Mouse (Mus musculus): ENCODE results near the gene Runx3. TPM values are rescaled to one million over a fixed set of nuclear protein-coding genes. Genes with fewer than 3 reads are reported as not detected.

Gene Runx3
- polyA plus RNA-seq, 1 experiment from 2014 or later: not detected

DNA sequence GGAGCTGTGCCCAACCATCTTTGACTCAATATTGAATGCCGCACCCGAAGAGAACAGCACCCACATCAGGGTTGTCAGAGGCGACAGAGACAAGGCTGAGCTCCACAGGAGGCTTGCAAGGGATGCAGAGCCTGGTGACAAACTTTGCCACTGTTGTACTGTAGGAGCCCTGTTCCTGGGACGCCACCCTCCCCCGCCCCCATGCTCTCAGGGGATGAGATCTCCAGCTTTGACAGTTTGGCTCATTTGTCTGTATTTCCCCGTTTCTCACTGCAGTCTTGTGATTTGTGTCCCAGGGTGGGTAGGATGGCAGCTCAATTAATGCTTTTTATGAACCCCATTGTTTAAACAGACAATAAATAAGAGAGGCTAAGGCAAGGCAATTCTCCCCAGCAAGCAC is 14.9 kb downstream of the Runx3 start:
- H3K4me3 ChIP-seq (ENCODE audit: low read length): no peak overlapping the region
- H3K27me3 ChIP-seq (replicated peaks; ENCODE audit: control insufficient read depth, insufficient read depth, low read length): peaks cover 19% of the 10 kb centered on the region
- WGBS: 66% methylated on average over 6 of the region's 6 CpGs
- H3K4me1 ChIP-seq (ENCODE audit: control insufficient read depth, insufficient read depth, low read depth, low read length): no peaks in the 10 kb centered on the region
- no peak overlapping the region for H3K27ac ChIP-seq (ENCODE audit: low read depth, low read length)
- no peak overlapping the region for H3K4me2 ChIP-seq (ENCODE audit: low read length)
- no peak for ATAC-seq
- no peaks in the 10 kb centered on the region for H3K9me3 ChIP-seq (ENCODE audit: control insufficient read depth, low read length)
- no peak overlapping the region for H3K9ac ChIP-seq (ENCODE audit: low read depth, low read length)
- H3K36me3 ChIP-seq (ENCODE audit: control insufficient read depth, insufficient read depth, low read length): no peaks in the 10 kb centered on the region

DNA sequence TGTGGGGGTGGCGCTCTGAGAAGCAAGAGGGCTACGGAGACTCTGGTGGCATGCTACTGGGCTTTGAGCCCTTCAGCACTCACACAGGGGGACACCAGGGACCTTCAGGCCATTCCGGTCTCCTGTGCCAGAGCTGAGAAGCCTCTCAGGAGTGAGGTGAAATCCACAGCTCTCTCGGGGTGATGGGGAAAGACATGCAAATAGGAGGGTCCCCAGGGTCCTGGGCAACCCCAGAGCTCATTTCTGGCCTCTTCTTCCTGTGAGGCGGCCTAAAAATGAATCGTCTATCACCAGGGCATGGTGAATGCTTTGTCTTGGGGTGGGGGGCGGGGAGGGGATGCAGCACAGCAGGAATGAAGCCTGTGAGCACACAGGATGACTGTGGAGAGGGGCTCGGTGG is 15.8 kb downstream of the Runx3 start:
- Histone ChIP-seq H3K36me3 (ENCODE audit: control insufficient read depth, insufficient read depth, low read length) (no peaks in the 10 kb centered on the region), H3K27ac (ENCODE audit: low read depth, low read length) (no peak overlapping the region), H3K9me3 (ENCODE audit: control insufficient read depth, low read length) (no peaks in the 10 kb centered on the region), H3K4me2 (ENCODE audit: low read length) (no peak overlapping the region), H3K4me3 (ENCODE audit: low read length) (no peak overlapping the region), H3K27me3 (replicated peaks; ENCODE audit: control insufficient read depth, insufficient read depth, low read length) (peaks cover 27% of the 10 kb centered on the region), H3K4me1 (ENCODE audit: control insufficient read depth, insufficient read depth, low read depth, low read length) (0 out of 2 replicates have a peak, but pooled peaks cover 3% of the 10 kb centered on the region), H3K9ac (ENCODE audit: low read depth, low read length) (no peak overlapping the region)
- ATAC-seq: no peak
- WGBS: 56% methylated on average over 8 of the region's 8 CpGs

DNA sequence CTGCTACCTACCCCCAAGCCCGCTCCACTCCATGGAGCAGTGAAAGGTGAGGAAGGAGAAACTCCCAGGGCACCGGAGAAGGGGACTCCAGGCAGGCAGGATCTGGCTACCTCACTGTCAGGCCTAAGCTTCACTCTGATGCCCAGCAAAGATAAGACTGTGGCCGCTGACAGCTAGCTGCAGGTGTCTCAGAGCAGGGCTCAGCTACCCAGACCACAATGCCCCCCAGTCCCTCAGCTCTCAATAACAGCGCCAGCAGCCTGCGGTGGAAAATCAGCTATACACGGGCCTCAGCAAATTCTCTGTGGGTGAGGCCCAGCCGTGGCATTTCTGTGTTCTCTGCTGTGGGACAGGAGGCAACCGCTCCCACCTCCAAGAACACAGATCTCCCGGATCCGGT is 16.2 kb downstream of the Runx3 start:
- Histone ChIP-seq H3K27ac (ENCODE audit: low read depth, low read length) (no peak overlapping the region), H3K4me3 (ENCODE audit: low read length) (no peak overlapping the region), H3K9me3 (ENCODE audit: control insufficient read depth, low read length) (no peaks in the 10 kb centered on the region), H3K27me3 (replicated peaks; ENCODE audit: control insufficient read depth, insufficient read depth, low read length) (peaks cover 31% of the 10 kb centered on the region), H3K36me3 (ENCODE audit: control insufficient read depth, insufficient read depth, low read length) (no peaks in the 10 kb centered on the region), H3K9ac (ENCODE audit: low read depth, low read length) (no peak overlapping the region), H3K4me1 (ENCODE audit: control insufficient read depth, insufficient read depth, low read depth, low read length) (0 out of 2 replicates have a peak, but pooled peaks cover 3% of the 10 kb centered on the region), H3K4me2 (ENCODE audit: low read length) (no peak overlapping the region)
- ATAC-seq: no peak
- WGBS: 56% methylated on average over 10 of the region's 10 CpGs

DNA sequence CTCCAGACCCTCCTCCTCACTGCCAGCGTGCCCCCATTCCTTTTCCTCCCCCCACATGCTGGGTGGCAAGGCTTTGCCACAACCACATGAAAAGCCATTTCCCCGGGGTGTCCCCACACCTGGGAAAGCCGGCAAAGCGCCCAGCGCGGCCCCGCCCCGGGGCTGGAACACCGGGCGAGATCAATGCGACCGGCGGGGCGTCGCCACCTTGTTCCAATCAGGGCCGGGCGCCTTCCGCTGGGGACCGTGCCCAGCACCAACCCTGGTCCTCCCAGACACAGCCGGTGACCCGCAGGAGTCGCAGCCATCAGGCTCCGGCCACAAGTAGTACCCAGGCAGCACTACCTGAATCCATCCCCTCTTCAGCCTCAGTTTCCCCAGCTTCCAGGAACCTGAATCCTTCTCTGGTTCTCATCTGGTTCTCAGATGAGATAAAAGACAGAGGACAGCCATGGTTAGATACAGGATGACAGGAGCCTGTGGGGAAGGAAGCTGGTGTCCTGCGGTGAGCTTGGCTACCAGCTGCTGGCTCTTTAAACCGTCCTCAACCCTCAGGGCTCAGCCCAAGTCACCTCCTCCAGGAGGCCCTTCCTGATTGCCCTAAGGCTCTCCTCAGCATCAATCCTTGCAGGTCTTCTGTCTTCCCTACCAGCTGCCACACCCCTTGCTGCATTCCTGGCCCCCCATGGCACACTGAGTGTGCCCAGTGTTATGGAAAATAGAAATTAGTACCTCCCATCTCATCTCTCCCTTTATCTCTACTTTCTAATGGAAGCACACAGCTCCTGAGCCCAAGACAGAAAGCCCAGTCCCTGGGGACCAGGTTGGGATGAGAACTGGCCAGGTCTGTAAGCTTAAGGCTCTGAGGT is 20.4 kb downstream of the Runx3 start:
- 0 out of 2 replicates have a peak, but pooled peaks cover 3% of the 10 kb centered on the region for H3K4me1 ChIP-seq (ENCODE audit: control insufficient read depth, insufficient read depth, low read depth, low read length)
- no peaks in the 10 kb centered on the region for H3K9me3 ChIP-seq (ENCODE audit: control insufficient read depth, low read length)
- H3K9ac ChIP-seq (ENCODE audit: low read depth, low read length): no peak overlapping the region
- H3K27me3 ChIP-seq (replicated peaks; ENCODE audit: control insufficient read depth, insufficient read depth, low read length): peaks cover 49% of the 10 kb centered on the region
- no peak overlapping the region for H3K27ac ChIP-seq (ENCODE audit: low read depth, low read length)
- no peak overlapping the region for H3K4me3 ChIP-seq (ENCODE audit: low read length)
- H3K36me3 ChIP-seq (ENCODE audit: control insufficient read depth, insufficient read depth, low read length): no peaks in the 10 kb centered on the region
- H3K4me2 ChIP-seq (ENCODE audit: low read length): 0 out of 2 replicates have a peak overlapping the region, but pooled peaks have one; percentile 7
- no peak for ATAC-seq
- 1% methylated on average over 22 of the region's 25 CpGs for WGBS

DNA sequence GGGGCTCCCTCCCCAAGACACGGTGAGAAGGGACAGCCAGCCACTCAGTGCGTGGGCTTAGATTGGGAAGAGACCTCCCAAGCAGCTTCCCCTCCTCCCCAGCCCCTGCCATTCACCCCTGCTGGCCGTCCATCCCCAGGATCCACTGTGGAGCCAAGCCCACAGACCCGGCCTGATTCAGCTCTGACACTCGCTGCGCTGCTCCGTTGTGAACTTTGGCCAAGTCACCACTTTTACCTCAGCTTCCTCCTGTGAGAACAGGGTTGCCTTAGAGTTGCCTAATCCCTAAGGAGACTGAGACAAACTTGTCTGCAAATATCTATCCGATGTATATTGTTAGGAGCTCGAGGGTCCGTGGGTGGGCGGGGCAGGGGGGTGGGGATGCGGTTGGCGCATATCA is 21.3 kb downstream of the Runx3 start:
- Histone ChIP-seq H3K4me3 (ENCODE audit: low read length) (no peak overlapping the region), H3K4me2 (ENCODE audit: low read length) (no peak overlapping the region), H3K27ac (ENCODE audit: low read depth, low read length) (no peak overlapping the region), H3K9ac (ENCODE audit: low read depth, low read length) (no peak overlapping the region), H3K27me3 (replicated peaks; ENCODE audit: control insufficient read depth, insufficient read depth, low read length) (peaks cover 56% of the 10 kb centered on the region), H3K36me3 (ENCODE audit: control insufficient read depth, insufficient read depth, low read length) (no peaks in the 10 kb centered on the region), H3K4me1 (ENCODE audit: control insufficient read depth, insufficient read depth, low read depth, low read length) (peaks cover 3% of the 10 kb centered on the region; the same call in 1 of the 2 replicates), H3K9me3 (ENCODE audit: control insufficient read depth, low read length) (no peaks in the 10 kb centered on the region)
- 9% methylated on average over 13 of the region's 13 CpGs for WGBS
- no peak for ATAC-seq

DNA sequence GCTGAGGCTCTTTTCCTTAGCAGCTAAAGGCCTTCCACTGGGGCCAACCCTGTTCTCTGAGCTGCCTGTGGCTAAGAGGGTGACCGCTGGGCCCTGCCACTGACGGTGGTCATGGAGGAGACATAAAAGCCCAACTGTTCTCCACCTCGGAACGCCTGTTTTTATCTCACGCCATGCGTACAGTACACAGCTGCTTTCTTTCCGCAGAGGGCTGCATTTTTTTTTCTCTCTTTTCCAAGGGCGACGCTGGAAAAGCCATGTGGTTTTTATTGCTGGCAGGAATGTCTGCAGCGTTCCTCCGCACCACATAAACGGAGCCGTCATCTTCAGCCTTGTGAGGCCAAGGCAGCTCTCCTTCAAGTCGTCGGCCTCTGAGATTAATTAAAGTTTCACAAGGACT is 26.3 kb downstream of the Runx3 start:
- Histone ChIP-seq H3K4me1 (ENCODE audit: control insufficient read depth, insufficient read depth, low read depth, low read length) (no peaks in the 10 kb centered on the region; the same call in 1 of the 2 replicates), H3K9ac (ENCODE audit: low read depth, low read length) (no peak overlapping the region), H3K27me3 (replicated peaks; ENCODE audit: control insufficient read depth, insufficient read depth, low read length) (peaks cover 65% of the 10 kb centered on the region), H3K27ac (ENCODE audit: low read depth, low read length) (no peak overlapping the region), H3K9me3 (ENCODE audit: control insufficient read depth, low read length) (no peaks in the 10 kb centered on the region), H3K36me3 (ENCODE audit: control insufficient read depth, insufficient read depth, low read length) (no peaks in the 10 kb centered on the region), H3K4me3 (ENCODE audit: low read length) (no peak overlapping the region), H3K4me2 (ENCODE audit: low read length) (no peak overlapping the region)
- no peak for ATAC-seq
- WGBS: 19% methylated on average over 15 of the region's 15 CpGs

DNA sequence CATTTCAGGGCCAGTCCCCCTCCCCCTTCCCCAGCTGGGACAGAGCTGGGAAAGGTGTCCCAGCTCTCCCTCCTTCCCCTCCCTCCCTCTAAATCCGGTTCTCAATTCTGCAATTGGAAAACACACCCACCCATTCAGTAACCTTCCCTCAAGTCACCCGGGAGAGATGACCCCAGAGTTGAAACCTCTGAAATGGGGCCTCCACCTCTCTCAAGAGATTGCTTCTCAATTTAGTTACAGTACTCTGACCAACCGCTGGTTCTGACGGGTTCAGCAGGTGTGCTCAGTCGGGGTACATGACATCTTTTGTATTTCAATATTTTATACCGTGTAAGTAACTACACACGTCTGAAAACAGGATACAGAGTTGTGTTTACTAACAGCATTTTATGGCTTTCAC is 28.2 kb downstream of the Runx3 start:
- peaks cover 67% of the 10 kb centered on the region for H3K27me3 ChIP-seq (replicated peaks; ENCODE audit: control insufficient read depth, insufficient read depth, low read length)
- H3K36me3 ChIP-seq (ENCODE audit: control insufficient read depth, insufficient read depth, low read length): no peaks in the 10 kb centered on the region
- ATAC-seq: no peak
- peaks cover 8% of the 10 kb centered on the region for H3K4me1 ChIP-seq (ENCODE audit: control insufficient read depth, insufficient read depth, low read depth, low read length)
- WGBS: 5% methylated on average over 7 of the region's 7 CpGs
- H3K4me3 ChIP-seq (ENCODE audit: low read length): no peak overlapping the region
- H3K9ac ChIP-seq (ENCODE audit: low read depth, low read length): no peak overlapping the region
- no peaks in the 10 kb centered on the region for H3K9me3 ChIP-seq (ENCODE audit: control insufficient read depth, low read length)
- H3K27ac ChIP-seq (ENCODE audit: low read depth, low read length): no peak overlapping the region
- H3K4me2 ChIP-seq (ENCODE audit: low read length): no peak overlapping the region

DNA sequence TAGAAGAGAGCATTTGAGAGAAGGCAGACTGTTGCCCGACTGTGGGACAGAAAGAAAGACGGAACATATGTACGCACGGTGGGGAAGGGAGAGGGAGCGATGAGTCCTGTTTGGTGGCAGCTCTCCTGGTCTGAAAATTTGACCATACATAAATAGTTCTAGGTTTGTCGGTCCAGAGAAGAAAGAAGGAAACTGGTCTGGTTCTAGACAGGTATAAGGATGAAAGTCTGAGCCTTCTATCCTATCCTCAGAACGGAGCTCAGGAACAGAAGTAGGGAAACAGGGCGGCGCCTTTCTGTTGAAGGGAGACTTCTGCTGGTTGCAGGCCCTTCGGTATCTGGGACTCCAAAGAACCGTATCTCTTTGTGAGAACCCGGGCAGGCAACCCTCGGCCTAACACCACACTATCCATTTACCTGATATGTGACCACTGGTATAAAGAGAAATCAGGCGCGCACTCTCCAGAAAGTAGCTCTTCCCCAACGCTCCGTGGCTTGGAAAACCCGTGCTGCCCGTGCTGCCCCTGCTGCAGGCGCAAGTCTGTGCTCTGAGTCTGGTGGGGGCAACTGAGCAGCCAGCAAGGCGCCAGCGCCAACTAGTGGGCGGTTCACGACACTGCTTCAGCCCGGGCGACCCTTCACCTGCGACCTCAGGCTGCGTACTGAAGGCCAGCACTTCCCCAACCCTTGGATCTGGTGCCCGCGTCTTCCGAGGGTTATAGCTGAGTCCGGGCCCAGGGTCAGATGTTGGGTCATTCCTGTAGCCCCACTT is 29.8 kb downstream of the Runx3 start:
- Histone ChIP-seq H3K4me1 (ENCODE audit: control insufficient read depth, insufficient read depth, low read depth, low read length) (peaks cover 8% of the 10 kb centered on the region), H3K9ac (ENCODE audit: low read depth, low read length) (no peak overlapping the region), H3K4me3 (ENCODE audit: low read length) (no peak overlapping the region), H3K4me2 (ENCODE audit: low read length) (no peak overlapping the region), H3K27ac (ENCODE audit: low read depth, low read length) (no peak overlapping the region), H3K36me3 (ENCODE audit: control insufficient read depth, insufficient read depth, low read length) (no peaks in the 10 kb centered on the region), H3K9me3 (ENCODE audit: control insufficient read depth, low read length) (no peaks in the 10 kb centered on the region), H3K27me3 (replicated peaks; ENCODE audit: control insufficient read depth, insufficient read depth, low read length) (peaks cover 68% of the 10 kb centered on the region)
- no peak for ATAC-seq
- 4% methylated on average over 32 of the region's 32 CpGs for WGBS

Measured in hindbrain, embryonic 16.5 days (tissue).